Mouse (Mus musculus) kidney, adult 2 months (tissue): Measurements from ENCODE around the gene Rpl19. TPM values are rescaled to one million over a fixed set of nuclear protein-coding genes. Genes with fewer than 3 reads are reported as not detected.

Experiments
- DNase-seq: peaks from one replicate; pipeline ENCODE4 v3.0.0; 2021
- H3K27ac ChIP-seq: fragments of 200-500 bp; 2 replicates; pipeline ENCODE4 v1.5.1; 2012; ENCODE audit warnings: low read depth, low read length, control low read depth, inconsistent platforms; ENCODE audit not compliant: insufficient read depth
- H3K27me3 ChIP-seq: fragments of 200-500 bp; replicated peaks from 2 replicates; pipeline ENCODE4 v1.6.1; 2012; ENCODE audit warnings: mild to moderate bottlenecking, moderate library complexity, low read length, inconsistent platforms; ENCODE audit not compliant: control insufficient read depth, insufficient read depth
- H3K36me3 ChIP-seq: fragments of 200-500 bp; 2 replicates; pipeline ENCODE4 v1.6.1; 2012; ENCODE audit warnings: mild to moderate bottlenecking, moderate library complexity, low read length, inconsistent platforms; ENCODE audit not compliant: control insufficient read depth, insufficient read depth
- H3K4me1 ChIP-seq: fragments of 200-500 bp; 2 replicates; pipeline ENCODE4 v1.6.1; 2011; ENCODE audit warnings: low read length; ENCODE audit not compliant: control insufficient read depth, insufficient read depth
- H3K4me3 ChIP-seq: fragments of 200-500 bp; 2 replicates; pipeline ENCODE4 v1.5.1; 2011; ENCODE audit warnings: mild to moderate bottlenecking, low read depth, low read length, control low read depth; ENCODE audit not compliant: insufficient read depth
- CTCF ChIP-seq: fragments of 200-500 bp; conservative IDR thresholded peaks from 2 replicates; pipeline ENCODE4 v1.5.1; 2011; ENCODE audit warnings: low read depth, mild to moderate bottlenecking, control low read depth, low read length, moderate library complexity, mixed read lengths; ENCODE audit not compliant: insufficient read depth, insufficient read length
- POLR2A ChIP-seq: fragments of 200-500 bp; IDR thresholded peaks from one replicate; pipeline ENCODE4 v1.6.1; 2011; ENCODE audit warnings: low read depth, low read length, control low read depth
- WGBS: fragments of 180-500 bp; shearing (Covaris S2); methylation state at CpG from one replicate; pipeline ENCODE4 v1.1.7; 2018; 5-methylcytosine and 5-hydroxymethylcytosine counted together
- polyA plus RNA-seq: library from polyadenylated mRNA; depleted of rRNA; stranded (reverse); fragments of >200 nt; gene quantifications from 2 replicates; pipeline ENCODE4 v1.2.3, GENCODE M21; 2012; rRNA removed

The Rpl19 gene
- polyA plus RNA-seq, 1 experiment: 653 TPM

DNA sequence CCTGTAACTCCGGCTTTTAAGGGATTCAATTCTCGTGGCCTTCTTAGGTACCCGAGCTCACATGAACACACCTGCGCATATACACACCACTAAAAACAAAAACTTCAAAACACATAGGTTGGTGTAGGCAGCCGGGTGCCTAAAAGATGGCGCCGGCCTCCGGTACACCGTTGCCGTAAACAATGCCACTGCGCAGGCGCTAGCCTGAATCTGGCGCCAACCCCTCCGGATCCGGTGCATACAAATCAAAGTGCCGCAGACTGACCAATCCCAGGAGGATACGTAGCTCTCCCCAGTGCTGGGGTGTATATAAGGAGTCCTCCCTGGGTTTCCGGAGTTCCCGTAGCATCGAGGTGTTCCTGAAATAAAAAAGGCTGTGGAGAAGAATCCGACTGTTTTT is 40.7 kb downstream of the Rpl19 start:
- H3K36me3 ChIP-seq: no peaks in the 10 kb centered on the region
- H3K27ac ChIP-seq: no peak overlapping the region
- H3K27me3 ChIP-seq: no peaks in the 10 kb centered on the region
- no peak for DNase-seq
- WGBS: 94% methylated on average over 21 of the region's 21 CpGs
- no peak overlapping the region for H3K4me3 ChIP-seq
- no peaks in the 10 kb centered on the region for H3K4me1 ChIP-seq
- TF ChIP-seq CTCF (no peak), POLR2A (no peak)

DNA sequence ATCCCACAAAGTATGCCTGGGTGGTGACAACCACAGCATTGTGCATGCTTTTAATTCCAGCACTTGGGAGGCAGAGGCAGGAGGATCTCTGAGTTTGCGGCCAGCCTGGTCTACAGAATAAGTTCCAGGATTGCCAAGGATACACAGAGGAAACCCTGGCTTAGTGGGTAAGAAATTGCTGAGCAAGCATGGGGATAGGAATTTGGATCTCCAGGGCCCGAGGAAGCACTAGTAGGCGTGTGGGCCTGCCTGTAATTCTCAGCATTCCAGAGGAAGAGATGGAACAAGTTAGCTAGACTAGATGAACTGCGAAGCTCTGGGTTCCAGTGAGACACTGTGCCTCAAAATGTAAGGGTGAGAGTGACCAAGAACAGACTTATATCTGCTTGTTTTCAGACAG is 46.9 kb downstream of the Rpl19 start:
- no peaks in the 10 kb centered on the region for H3K4me1 ChIP-seq
- H3K27me3 ChIP-seq: no peaks in the 10 kb centered on the region
- no peak overlapping the region for H3K27ac ChIP-seq
- no peak for TF ChIP-seq POLR2A
- no peak for TF ChIP-seq CTCF
- H3K4me3 ChIP-seq: no peak overlapping the region
- no peaks in the 10 kb centered on the region for H3K36me3 ChIP-seq
- 82% methylated on average over 4 of the region's 4 CpGs for WGBS
- DNase-seq: no peak

DNA sequence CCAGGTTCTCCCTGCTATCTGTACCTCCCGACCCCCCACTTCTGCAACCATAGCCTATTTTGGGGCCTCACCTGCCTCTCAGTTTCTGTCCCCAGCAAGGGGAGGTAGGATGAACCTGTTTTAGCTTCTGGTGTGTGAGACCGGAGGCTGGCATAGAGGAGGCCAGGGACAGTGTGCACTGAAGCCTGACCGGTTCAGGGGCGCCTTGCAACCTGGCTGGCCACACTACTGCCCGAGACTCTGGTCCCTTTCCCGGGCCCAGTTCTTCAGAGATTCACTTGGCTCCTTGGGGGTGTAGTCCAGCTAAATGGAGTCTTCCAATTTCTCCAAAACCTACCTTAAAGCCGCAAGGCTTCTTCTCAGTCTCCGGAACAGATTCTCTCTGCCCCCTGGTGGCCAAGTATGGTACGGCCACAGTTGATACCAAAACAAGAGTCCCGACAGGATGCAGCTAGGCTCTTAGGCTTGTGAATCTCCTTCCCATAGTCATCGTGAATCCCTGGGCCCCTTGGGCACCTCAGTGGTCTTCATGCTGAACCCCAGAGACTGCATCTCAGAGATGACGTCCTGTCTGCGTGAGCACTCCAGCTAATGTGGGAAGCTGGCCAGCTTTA is 48.8 kb downstream of the Rpl19 start:
- peak; percentile 81 for TF ChIP-seq CTCF
- TF ChIP-seq POLR2A: no peak
- peak; percentile 86 for DNase-seq
- 11% methylated on average over 13 of the region's 13 CpGs for whole genome bisulfite sequencing
- Histone ChIP-seq H3K4me3 (no peak overlapping the region), H3K27me3 (no peaks in the 10 kb centered on the region), H3K36me3 (no peaks in the 10 kb centered on the region), H3K27ac (no peak overlapping the region), H3K4me1 (no peaks in the 10 kb centered on the region)

DNA sequence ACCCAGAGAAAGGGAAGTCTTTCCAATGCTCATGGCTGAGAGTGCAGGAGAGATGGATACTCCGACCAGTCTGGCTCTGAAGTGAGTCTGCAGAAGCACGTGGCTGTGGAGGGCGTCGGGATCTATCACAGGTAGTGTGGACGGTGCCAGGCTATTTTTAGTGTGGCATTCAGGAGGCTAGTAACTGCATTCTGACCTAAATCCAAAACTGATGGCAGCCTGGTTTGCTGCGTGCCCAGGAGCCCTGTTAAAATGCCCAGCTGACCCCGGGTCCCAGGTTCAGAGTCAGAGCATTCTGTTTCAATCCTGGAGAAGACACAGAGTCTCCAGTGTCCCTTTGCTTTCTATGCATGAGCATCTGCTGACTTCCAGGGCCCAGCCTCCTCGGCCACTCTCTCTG is 50.6 kb downstream of the Rpl19 start:
- H3K36me3 ChIP-seq: no peaks in the 10 kb centered on the region
- TF ChIP-seq CTCF: no peak
- no peak for TF ChIP-seq POLR2A

More for the DNA sequence above, 50.6 kb downstream of the Rpl19 start:
- 57% methylated on average over 8 of the region's 8 CpGs for WGBS
- H3K27ac ChIP-seq: no peak overlapping the region
- peak; percentile 43 for DNase-seq
- H3K4me3 ChIP-seq: no peak overlapping the region
- no peaks in the 10 kb centered on the region for H3K27me3 ChIP-seq
- H3K4me1 ChIP-seq: no peaks in the 10 kb centered on the region

Other genes starting within 250 kb of the Rpl19 start
- 118 and 181 TPM in 2 replicates for gene Rpl23, start 244.3 kb upstream of the Rpl19 start, polyA plus RNA-seq
- 106 and 110 TPM in 2 replicates for gene Lasp1, start 227.7 kb upstream of the Rpl19 start, polyA plus RNA-seq
- 2.0 TPM in 2 replicates for gene B230217C12Rik, start 185.9 kb upstream of the Rpl19 start, polyA plus RNA-seq
- gene Fbxo47, start 142.6 kb upstream of the Rpl19 start, polyA plus RNA-seq: 0.33 and 0.39 TPM in 2 replicates
- gene Plxdc1, start 40.3 kb upstream of the Rpl19 start, polyA plus RNA-seq: 1.0 TPM in 2 replicates
- 0.75 and 2.8 TPM in 2 replicates for gene Arl5c, start 30.5 kb upstream of the Rpl19 start, polyA plus RNA-seq
- 6.1 and 7.6 TPM in 2 replicates for gene Cacnb1, start 3.7 kb upstream of the Rpl19 start, polyA plus RNA-seq
- gene Stac2, start 26.8 kb downstream of the Rpl19 start, polyA plus RNA-seq: 0.05 and 0.42 TPM in 2 replicates
- gene Fbxl20, start 123.7 kb downstream of the Rpl19 start, polyA plus RNA-seq: 15.3 and 17.4 TPM in 2 replicates
- 11.8 and 13.0 TPM in 2 replicates for gene Med1, start 166.6 kb downstream of the Rpl19 start, polyA plus RNA-seq
- 11.4 and 12.0 TPM in 2 replicates for gene Cdk12, start 176.3 kb downstream of the Rpl19 start, polyA plus RNA-seq